ENCODE assay signal across 24 mouse cellular contexts in genomic region chr7:130243811-130244210, GRCm38 (mm10).
A peak's percentile ranks its signal among the peaks of the same experiment; 100 is the strongest.
DNase-seq lines count a peak whose midpoint lies in the region; ATAC-seq lines count a peak whose summit lies in the region.
"Had no signal": no experiment of that assay in that cellular context is flagged by ENCODE, and none has a peak within 500 bp of the region (broad histone marks: within the 10 kb centered on the region; RNA-seq: fewer than 3 reads in every experiment).

No protein-coding gene starts in this region.

- no peaks in the 10 kb centered on the region for H3K27me3 ChIP-seq in embryonic facial prominence, embryonic 13.5 days
- peaks cover 13% of the 10 kb centered on the region; the same call in 1 of the 2 replicates for H3K27me3 ChIP-seq in embryonic facial prominence, embryonic 10.5 days (replicated peaks; ENCODE audit: low read depth, poor library complexity, severe bottlenecking)
- H3K27me3 ChIP-seq: heart, embryonic 13.5 days; liver, embryonic 12.5 days; neural tube, embryonic 13.5 days had no signal

- H3K4me3 ChIP-seq in embryonic facial prominence, embryonic 13.5 days: no peak overlapping the region
- H3K4me3 ChIP-seq in embryonic facial prominence, embryonic 10.5 days: no peak overlapping the region
- H3K4me3 ChIP-seq: heart, embryonic 13.5 days; liver, embryonic 12.5 days; midbrain, embryonic 13.5 days; neural tube, embryonic 13.5 days had no signal

- H3K36me3 ChIP-seq in embryonic facial prominence, embryonic 13.5 days: peaks cover 21% of the 10 kb centered on the region
- peaks cover 29% of the 10 kb centered on the region for H3K36me3 ChIP-seq in embryonic facial prominence, embryonic 10.5 days (replicated peaks)
- H3K36me3 ChIP-seq: liver, embryonic 12.5 days; midbrain, embryonic 13.5 days; neural tube, embryonic 13.5 days had no signal

- DNase-seq in embryonic facial prominence, embryonic 10.5 days (ENCODE audit: low spot score): no peak
- DNase-seq in layer of hippocampus, adult 9-11 months: peak; percentile 52
- no peak for DNase-seq in layer of hippocampus, postnatal 10 days (ENCODE audit: low spot score in 2 of 2)
- peak; percentile 52 for DNase-seq in right cerebral cortex, adult 18-20 months
- no peak for DNase-seq in right cerebral cortex, adult 2 months (ENCODE audit: low spot score in 2 of 2)
- no peak for DNase-seq in spleen, postnatal 14 days (ENCODE audit: low spot score in 2 of 2)
- DNase-seq: adrenal gland, postnatal 14 days; cerebellum, adult 8-10 months; heart, postnatal 10 days; kidney, postnatal 14 days; liver, postnatal 0 days; lung, postnatal 10 days; right cerebral cortex, postnatal 25 days; thymus, postnatal 14 days had no signal

- 0 out of 2 replicates have a peak overlapping the region, but pooled peaks have one; percentile 17 for H3K9ac ChIP-seq in embryonic facial prominence, embryonic 13.5 days
- H3K9ac ChIP-seq: heart, embryonic 13.5 days; hindbrain, embryonic 14.5 days; liver, embryonic 12.5 days; liver, postnatal 0 days; midbrain, embryonic 13.5 days; neural tube, embryonic 13.5 days had no signal

- peaks cover 67% of the 10 kb centered on the region for H3K4me1 ChIP-seq in embryonic facial prominence, embryonic 13.5 days
- peaks cover 54% of the 10 kb centered on the region for H3K4me1 ChIP-seq in embryonic facial prominence, embryonic 10.5 days

- H3K4me2 ChIP-seq in embryonic facial prominence, embryonic 13.5 days: peak overlapping the region; percentile 26; the same call in 1 of the 2 replicates
- H3K4me2 ChIP-seq: heart, embryonic 13.5 days; hindbrain, embryonic 14.5 days; liver, embryonic 12.5 days; midbrain, embryonic 13.5 days; neural tube, embryonic 13.5 days had no signal

- 50% methylated on average over 4 of the region's 4 CpGs for WGBS in embryonic facial prominence, embryonic 13.5 days
- WGBS in embryonic facial prominence, embryonic 10.5 days: 83% methylated on average over 4 of the region's 4 CpGs

- ATAC-seq in embryonic facial prominence, embryonic 13.5 days (ENCODE audit: insufficient number of reproducible peaks, insufficient read depth, low FRiP score, low TSS enrichment, low read depth): no peak
- ATAC-seq: CD4-positive, CD25-positive, alpha-beta regulatory T cell, adult 4 months; forebrain, embryonic 14.5 days; intestine, postnatal 0 days; liver, embryonic 12.5 days; liver, postnatal 0 days; midbrain, embryonic 13.5 days had no signal

- peak overlapping the region; percentile 57; the same call in 1 of the 2 replicates for H3K27ac ChIP-seq in embryonic facial prominence, embryonic 13.5 days
- H3K27ac ChIP-seq in embryonic facial prominence, embryonic 10.5 days (replicated peaks): no peak overlapping the region
- H3K27ac ChIP-seq: heart, embryonic 13.5 days; hindbrain, embryonic 14.5 days; liver, embryonic 12.5 days; macrophage; midbrain, embryonic 13.5 days; neural tube, embryonic 13.5 days had no signal

- no peaks in the 10 kb centered on the region for H3K9me3 ChIP-seq in embryonic facial prominence, embryonic 13.5 days
- no peaks in the 10 kb centered on the region for H3K9me3 ChIP-seq in embryonic facial prominence, embryonic 10.5 days
- H3K9me3 ChIP-seq: heart, embryonic 13.5 days; liver, embryonic 12.5 days; midbrain, embryonic 13.5 days; neural tube, embryonic 13.5 days had no signal

Comparison
In these comparisons a context has a peak if more than half of its experiments do, and no peak if none do; other contexts are left out.
1. DNase-seq: peak in layer of hippocampus, adult 9-11 months (single experiment) and right cerebral cortex, adult 18-20 months (single experiment); none in embryonic facial prominence, embryonic 10.5 days (single experiment), layer of hippocampus, postnatal 10 days (0 of 2), right cerebral cortex, adult 2 months (0 of 2) and spleen, postnatal 14 days (0 of 2).